Mouse (Mus musculus) gonadal fat pad, adult 2 months (tissue): Measurements from ENCODE around the gene Jmjd4. TPM values are rescaled to one million over a fixed set of nuclear protein-coding genes. Genes with fewer than 3 reads are reported as not detected.

Experiments used
- DNase-seq: peaks from one replicate; pipeline ENCODE4 v3.0.0-alpha.2; 2012; ENCODE audit warnings: low read depth
- polyA plus RNA-seq: library from polyadenylated mRNA; depleted of rRNA; stranded (reverse); fragments of >200 nt; gene quantifications from 2 replicates; pipeline ENCODE4 v1.2.3, GENCODE M21; 2012; rRNA removed

Gene Jmjd4
- polyA plus RNA-seq = 4.4 and 4.6 TPM in 2 replicates

DNA sequence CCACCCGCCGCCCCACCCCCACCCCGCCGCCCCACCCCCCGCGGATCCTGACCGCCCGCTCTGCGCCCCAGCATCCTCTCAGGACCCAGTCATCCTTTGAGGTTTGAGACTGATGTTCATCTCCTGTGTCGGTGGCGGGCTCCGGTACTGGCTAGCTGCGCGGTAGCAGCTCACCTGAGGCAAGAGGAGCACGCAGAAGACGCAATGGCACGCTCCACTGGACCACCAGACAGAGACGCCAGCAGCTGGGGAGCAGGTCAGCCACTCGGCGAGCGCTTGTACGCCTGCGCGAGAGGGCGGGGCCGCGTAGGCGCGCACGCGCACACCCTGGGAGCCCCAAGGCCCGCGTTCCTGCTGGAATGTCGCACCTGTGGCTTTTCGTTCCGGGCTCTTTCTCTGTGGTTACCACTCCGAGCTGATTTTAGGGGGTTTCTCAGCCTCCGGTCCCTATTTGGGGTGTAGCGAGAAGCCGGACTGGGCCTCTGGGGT, at the start of gene Jmjd4:
Jmjd4 (plus strand) TSS at position 305 of the 489 bp plus-strand sequence.
- no peak for DNase-seq

DNA sequence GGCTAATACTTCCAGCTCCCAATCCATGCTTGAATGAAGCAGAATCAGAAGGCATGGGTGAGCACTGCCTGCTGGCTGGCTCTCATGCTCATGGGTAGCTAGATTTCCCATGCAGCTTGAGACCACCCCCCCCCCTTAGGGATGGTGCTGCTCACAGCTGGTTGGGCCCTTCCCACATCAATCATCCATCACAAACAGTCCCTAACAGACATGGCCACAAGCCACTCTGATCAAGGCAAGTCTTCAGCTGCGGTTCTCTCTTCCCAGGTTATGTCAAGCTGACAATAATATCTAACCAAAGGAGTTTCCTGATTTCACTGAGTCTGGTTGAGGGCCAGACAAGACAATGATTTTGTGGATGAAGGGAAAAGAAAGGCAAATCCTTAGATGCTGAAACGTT, 49.0 kb upstream of the Jmjd4 start:
- DNase-seq = no peak

DNA sequence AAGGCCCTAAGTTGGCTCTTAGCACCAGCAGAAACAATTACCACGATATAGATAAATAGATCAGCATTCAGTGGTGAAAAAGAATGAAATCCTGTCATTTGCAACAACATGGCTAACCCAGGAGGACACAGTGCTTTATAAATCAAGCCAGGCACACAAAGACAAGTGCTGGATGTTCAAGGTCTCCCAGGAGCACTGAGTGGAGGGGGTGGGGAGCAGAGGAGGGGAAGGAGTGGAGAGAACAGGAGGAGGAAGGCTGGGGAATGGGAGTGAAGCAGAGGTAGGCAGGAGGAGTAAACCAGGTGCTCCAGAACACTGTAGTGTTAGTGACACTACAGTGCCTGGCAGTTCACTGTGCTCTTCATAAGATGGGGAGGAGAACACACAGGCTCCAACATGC, 44.1 kb upstream of the Jmjd4 start:
- no peak for DNase-seq

DNA sequence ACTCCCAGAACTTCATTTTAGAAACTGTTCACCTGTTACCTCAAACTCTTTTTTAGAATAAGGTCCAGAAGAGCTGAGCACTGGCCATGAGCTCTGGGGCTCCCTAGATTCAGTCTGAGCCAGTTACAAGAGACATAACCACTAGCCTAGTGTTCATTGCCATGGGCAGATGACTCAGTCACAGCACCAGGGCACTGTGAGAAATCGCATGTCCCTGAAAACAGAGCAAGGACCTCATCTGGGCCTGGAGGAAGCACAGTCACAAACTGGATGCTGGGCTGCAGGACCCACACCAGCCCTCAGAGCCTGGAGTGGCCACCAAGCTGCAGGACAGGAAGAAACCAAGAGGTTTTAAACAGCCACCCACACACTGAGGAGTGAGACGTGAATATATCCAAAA, 39.0 kb upstream of the Jmjd4 start:
- no peak for DNase-seq

DNA sequence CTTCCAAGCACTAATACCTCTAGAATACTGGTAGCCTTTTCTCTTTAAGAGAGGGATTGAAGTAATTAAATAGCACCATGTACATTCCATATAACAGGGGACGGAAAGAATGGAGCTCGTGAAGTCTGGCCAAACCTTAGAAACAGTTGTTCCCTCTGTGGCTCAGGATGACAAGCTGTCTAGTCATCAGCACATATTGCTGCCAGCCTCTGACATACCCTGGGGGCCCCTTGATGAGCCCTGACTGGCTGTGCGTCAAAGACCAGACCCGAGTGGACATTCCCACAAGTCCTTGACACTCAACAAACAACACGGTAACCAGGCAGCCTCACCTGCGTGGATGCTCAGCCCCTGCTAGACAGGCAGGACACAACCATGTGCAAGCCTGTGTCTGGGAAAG, 37.8 kb upstream of the Jmjd4 start:
- DNase-seq = no peak

DNA sequence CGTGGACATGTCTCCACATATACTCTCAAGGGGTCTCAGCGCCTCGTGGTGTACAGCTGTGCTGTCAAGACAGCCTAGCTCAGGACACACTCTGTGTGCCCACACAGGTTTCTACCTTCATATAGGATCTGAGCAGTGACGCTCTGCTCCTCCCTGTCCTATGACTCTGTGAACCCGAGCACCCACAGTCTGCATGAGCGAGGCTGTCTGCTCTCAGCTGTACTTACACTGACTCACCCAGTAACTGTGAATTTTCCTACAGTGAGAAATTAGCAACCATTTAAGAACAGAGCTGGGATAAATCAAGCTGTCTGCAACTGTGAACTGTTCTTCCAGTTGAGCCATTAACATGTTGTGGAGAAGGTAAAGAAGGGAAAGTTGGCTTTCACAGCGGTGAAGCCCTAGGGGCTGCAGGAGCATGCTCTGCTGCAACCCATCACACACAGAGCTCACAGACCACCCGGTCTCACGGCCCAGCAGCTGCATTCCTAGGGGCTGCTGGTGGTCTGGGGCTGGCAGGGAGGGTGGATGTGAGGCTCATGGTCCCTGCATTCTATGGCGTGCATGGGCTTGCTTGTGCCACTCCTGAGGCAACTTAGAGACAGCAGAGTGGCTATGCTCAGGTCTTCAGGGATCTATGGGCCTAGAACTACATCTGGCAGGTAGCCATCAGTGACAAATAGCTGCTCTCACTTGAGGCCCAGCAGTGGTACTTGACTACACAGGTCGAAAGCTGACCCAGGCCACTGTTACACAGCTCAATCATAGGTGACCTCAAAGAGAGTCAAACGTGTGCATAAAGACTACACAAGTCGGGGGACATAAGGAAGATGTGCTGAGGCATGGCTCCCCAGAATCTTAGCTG, 36.6 kb upstream of the Jmjd4 start:
- no peak for DNase-seq

DNA sequence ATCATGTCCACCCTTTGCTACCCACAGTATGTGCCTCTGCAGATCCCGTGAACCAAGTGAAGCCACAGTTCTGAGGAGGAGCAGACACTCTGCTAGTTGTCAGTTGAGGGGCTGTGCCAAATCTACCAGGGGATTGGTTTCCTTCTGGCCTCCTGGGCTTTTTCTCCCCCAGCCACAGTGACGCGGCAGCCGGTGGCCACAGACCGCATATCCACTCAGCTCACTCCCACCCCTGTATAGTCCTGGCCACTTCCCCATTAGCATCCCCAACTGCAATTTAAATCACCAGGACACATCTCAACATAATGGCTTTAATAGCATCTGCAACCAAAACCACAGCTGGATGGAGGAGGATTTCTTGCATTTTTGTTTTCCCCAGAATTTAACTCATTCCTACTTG, 31.1 kb upstream of the Jmjd4 start:
- no peak for DNase-seq

DNA sequence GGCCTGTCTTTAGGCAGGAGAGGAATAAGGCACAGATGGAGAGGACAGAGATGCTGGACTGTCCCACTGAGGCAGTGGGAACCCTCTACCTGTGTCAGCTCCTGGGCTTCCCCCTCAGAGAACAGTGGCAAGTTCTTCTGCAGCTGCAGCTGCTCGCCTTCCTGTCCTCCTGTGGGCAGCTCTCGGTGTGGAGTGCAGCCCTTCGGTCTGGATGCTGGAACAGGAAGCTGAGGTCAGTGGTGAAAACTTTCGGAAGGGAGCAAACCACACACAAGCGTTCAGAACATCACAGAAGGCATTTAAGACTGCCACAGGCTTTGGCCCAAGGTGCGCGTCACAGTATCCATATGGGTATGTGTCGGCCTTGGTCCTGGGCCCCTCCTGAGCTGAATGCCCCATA, 28.4 kb upstream of the Jmjd4 start:
- DNase-seq = no peak

DNA sequence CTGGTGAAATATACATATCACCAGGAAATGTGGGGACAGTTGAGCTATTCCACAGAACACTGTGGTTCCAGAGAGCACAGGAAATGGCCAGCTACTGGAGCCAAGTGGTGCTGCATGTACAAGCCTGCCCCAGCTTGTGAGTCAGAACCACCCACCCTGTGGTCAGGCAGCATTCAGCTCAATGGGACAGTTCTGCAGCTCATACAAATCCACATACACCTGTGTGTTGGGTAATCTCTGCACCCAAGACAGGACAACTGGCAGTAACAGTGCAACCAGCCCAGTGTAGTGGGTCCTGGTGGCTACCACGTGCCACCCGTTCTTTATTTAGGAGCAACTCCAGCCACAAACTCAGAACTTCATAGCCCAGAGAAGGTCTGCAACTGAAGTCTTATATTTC, 27.9 kb upstream of the Jmjd4 start:
- peak; percentile 51 for DNase-seq

DNA sequence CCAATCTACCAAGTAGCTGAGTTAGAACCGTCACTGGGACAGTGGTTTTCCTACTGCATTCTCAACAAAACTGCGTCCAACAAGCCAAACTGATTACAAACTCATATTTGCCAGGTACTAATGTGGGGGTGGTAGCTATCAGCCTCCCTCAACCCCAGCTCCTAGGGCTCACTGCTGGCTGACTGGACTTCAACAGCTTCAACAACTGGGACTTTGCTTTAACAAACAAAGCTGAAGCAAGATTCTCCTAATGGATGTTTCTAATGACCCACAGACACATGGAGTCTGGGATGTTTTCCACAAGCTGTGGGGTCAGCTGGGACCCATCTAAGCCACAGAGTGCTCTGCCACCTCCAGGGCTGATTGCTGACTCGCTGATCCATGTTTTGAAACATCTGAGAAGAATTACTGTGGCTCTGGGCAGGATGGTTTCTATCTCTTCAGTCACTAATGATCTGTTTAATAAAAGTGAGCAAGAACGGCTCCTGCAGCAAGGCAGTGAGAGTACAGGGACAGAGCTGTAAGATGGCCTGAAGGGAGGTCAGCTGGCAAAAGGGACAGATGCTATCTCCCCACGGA, 26.7 kb upstream of the Jmjd4 start:
- no peak for DNase-seq

DNA sequence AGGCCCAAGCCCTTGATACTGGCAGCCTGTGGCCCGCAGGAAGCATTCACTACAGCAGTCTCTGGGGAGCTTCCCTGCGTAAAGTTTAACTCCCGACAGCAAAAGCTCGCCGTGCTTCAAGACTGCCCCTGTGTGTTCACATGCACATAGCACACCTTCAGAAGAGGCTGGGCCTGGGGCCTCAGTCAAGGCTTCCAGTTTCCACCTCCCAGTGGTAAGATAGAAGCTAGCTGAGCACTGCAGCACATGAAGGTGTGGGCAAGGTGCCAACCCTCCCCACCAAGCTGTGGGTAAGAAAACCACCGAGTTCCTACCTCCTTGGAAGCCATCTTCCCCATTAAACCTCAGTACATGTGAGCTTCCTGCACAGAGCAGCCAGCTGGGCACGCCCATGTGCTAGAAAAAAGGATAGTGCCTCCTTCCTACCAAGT, 24.2 kb upstream of the Jmjd4 start:
- DNase-seq = no peak

DNA sequence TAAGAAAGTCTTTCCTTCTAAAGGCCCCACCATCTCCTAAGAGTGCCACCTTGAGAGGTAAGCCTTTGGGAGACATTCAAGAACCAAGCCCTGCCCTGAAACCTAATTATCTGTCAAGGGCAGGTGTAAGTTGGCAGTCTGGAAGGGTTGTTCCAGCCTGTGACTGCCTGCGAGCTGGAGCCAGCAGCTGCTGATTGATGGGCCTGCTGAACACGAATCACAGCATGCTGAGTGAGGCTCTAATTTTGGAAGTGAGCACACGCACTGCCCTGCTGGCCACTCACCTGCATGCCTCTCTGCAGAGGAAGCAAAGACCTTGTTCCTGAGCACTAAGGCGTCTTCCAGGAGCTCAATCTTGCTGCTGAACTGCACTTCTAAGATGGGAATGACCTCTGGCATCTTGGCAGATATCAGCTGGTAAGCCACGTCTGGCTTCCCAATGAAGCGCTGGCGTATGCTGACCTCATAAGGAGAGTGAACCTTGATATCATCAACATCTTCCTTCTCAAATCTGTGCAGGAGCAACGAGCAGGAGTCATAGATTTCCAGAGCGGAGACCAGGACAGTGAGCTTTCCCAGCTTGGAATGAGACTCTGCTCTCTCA, 21.7 kb upstream of the Jmjd4 start:
- no peak for DNase-seq

DNA sequence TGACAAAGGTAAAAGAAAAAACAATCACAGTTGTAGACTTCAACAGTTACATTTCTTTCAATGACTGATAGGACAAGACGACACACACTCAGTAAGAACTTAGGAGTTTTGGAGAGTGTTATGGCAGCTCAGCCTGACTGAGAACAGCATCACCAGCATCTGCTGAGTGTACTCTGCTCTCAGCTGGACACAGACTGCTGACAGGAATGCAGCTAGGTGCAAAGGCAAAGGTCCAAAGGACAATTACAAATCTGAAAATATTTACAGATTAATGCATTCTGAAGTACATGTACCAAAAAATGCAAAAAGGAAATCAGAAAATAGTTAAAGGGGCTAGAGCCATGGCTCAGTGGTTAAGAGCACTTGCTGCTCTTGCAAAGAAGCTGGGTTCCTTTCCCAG, 19.9 kb upstream of the Jmjd4 start:
- DNase-seq = no peak

DNA sequence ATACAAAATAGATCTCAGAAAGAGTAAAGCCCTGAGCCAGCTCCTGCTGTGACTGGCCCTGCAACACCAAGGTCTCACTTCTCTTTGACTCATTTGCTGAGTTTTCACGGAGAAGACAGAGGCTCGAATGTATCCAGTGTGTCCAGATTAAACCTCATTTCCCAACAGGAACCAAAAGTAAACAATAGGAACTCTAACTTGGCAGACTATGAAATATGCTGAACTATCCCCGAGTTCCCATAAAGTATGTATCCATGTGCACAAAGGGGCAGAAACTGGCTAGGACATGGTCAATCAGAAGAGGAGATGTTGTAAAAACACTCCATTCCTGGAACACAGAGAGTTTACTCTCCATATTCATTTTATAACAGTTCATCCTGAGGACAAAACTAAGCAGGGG, 17.6 kb upstream of the Jmjd4 start:
- DNase-seq = no peak

DNA sequence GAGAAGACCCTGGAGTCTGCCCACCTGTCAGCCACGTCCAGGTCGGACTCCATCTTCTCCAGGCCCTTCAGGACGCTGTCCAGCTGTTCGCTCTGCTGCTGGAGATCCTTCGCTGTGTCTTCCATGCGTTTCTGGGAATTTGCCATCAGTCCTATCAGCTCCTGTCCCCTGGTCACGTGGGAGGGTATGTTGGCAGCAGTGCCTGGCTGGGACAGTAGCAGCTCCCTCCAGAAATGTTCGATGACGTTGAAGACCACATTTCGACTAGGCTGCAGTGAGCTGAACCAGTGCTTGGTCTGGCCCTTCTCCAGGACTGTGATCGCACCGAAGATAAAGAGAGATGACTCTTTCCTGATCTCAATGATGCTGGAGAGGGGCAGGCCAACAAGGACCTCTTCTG, 11.9 kb upstream of the Jmjd4 start:
- no peak for DNase-seq

DNA sequence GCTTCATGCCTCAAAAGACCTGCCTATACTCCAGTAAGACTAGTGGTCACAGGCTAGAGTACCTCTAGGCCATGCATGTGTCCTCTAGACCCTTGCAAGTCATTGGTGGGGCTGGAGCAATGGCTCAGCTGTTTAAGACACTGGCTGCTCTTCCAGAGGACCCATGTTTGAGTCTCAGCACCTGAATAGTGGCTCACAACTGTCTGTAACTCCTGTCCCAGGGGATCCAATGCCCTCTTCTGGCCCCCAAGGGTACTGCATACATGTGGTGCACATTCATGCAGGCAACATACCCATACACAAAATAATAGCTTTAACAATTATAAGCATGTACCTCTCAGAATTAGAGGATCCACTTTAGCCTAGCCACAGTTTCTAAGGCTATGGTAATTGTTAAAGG, 6.7 kb upstream of the Jmjd4 start:
- DNase-seq = no peak

DNA sequence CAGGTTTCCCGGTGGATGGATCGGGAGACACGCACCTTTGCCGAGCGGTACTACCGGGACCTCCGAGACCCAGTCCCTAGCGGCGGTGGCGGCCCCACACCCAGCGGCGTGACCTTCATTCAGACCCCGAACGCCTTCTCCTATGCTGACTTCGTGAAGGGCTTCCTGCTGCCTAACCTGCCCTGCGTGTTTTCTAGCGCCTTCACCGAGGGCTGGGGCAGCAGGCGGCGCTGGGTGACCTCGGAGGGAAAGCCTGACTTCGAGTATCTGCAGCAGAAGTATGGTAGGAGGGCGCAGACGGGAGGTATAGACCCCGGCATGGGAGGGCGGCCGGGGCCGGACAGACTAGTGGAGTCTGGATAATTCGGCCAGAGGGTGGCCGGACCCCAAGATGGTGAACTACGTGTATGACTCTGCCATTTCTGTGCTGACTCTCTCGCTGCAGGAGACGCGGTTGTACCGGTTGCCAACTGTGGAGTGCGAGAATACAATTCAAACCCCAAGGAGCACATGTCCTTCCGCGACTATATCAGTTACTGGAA, 456 bp downstream of the Jmjd4 start:
- no peak for DNase-seq

DNA sequence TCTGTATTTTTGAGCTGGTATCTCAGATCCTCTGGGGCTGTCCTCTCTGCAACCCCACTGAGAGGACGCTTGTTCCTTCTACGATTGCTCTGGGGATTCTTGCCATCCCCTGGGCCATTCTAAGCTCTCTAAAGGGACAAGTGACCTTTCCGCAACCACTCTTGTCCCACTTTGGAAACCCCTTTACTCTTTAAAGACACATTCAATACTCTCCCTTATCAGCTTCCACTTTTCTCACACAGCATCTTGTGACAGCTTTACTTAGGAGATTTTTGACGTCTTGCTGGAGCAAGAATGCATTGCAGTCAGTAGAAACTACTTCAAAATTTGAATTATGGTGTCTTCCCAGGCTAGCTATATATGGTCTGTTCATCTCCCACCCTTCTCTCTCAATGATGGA, 1.2 kb downstream of the Jmjd4 start, which contains the start of gene Snap47:
Snap47 (minus strand) TSS at position 101 of the 400 bp plus-strand sequence.
- no peak for DNase-seq

DNA sequence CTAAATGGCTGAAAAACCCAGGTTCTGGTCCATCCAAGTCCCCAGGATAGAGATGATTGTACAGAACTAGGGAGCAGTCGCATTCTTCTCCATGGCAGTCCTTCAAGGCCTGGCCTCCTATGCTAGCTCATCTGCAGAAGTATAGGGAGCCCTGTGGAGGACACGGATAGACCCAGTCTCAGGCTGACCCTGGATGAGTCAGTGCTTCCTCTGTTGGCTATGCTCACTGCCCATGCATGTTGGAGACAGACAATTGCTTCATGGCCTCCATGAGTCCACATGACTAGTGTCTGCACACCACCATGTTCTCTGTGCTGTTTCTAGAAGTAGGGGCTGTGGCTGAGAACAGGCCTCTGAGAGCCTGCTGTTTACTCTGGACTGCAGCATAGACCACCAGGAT, 6.5 kb downstream of the Jmjd4 start:
- no peak for DNase-seq

DNA sequence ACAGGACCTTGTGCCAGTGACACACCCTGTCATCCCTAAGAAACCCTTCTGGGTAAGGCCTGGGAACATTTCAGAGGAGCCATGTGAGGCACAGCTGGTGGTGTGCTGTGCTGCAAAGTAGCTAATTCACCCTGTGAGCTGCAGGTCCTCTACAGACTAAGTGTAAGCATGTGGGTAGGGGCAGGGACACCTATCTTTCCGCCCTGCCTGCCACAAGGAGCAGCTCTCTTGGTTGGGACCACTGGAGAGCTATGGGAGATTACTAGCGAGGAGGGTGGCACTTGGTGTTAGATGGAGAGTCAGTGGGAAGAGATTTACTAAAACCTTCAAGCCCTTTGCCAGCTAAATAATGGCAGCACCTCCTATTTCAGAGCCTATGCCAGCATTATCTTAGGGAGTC, 7.0 kb downstream of the Jmjd4 start:
- DNase-seq = no peak

DNA sequence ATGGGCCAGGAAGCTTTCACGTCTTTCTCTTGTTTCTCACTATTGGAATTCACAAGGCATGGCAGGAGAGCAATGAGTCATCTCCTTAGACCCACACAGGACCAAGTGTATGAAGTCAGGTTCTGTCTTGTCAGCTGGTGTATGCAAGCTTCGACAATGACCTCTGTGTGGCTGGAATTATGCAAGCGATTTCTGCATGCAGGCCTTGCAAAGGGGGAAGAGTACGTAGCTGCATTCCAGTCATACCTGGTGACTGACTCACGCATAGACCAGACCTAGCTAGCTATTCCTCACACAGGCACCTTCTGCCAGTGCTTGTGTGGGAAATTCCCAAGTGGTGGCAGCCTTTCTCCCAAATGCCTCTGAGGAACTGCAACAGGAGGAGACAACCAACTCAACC, 9.1 kb downstream of the Jmjd4 start:
- peak; percentile 95 for DNase-seq

DNA sequence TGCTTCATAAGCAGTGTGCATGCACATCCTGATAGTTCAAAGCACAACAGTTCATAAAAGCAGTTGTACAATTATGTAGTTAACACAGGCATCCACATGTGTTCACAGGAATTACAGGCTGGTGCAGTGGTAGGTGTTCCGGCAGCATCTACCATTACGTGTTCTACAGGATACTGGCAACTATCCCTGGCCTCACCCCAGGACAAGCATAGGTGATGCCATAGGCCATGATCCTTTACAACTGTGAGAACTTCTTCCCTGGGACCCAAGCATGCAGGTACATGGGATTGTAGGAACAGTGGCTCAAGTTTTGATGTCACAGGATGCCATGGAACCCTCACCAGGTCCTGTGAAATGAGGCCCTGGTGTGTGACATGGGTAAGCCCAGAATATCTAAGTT, 10.6 kb downstream of the Jmjd4 start:
- DNase-seq = no peak
